Mouse (Mus musculus) urinary bladder, adult 2 months (tissue): Measurements from ENCODE around the gene Nos1ap. TPM values are rescaled to one million over a fixed set of nuclear protein-coding genes. Genes with fewer than 3 reads are reported as not detected.

Source experiments
- DNase-seq: peaks from one replicate; pipeline ENCODE4 v3.0.0; 2022; ENCODE audit warnings: low spot score
- polyA plus RNA-seq: library from polyadenylated mRNA; depleted of rRNA; stranded (reverse); fragments of >200 nt; gene quantifications from 2 replicates; pipeline ENCODE4 v1.2.3, GENCODE M21; 2012

Nos1ap gene
- polyA plus RNA-seq, 1 experiment = 7.8 TPM

GRCm38 (mm10) chr1:170501970-170502369 is 87.7 kb downstream of the Nos1ap start:
- no peak for DNase-seq

- DNase-seq = no peak
Observed at GRCm38 (mm10) chr1:170501556-170501955, 88.1 kb downstream of the Nos1ap start.

GRCm38 (mm10) chr1:170499891-170500290 is 89.8 kb downstream of the Nos1ap start:
- no peak for DNase-seq

GRCm38 (mm10) chr1:170499466-170499865 is 90.2 kb downstream of the Nos1ap start:
- DNase-seq = no peak

- DNase-seq = no peak
Observed at GRCm38 (mm10) chr1:170498645-170499044, 91.0 kb downstream of the Nos1ap start.

GRCm38 (mm10) chr1:170496221-170496620 is 93.4 kb downstream of the Nos1ap start:
- DNase-seq = no peak

- DNase-seq = no peak
Observed at GRCm38 (mm10) chr1:170495538-170496183, 94.0 kb downstream of the Nos1ap start.

GRCm38 (mm10) chr1:170492527-170492926 is 97.1 kb downstream of the Nos1ap start:
- no peak for DNase-seq

- no peak for DNase-seq
Observed at GRCm38 (mm10) chr1:170492027-170492426, 97.6 kb downstream of the Nos1ap start.

GRCm38 (mm10) chr1:170489936-170490335 is 99.7 kb downstream of the Nos1ap start:
- no peak for DNase-seq

GRCm38 (mm10) chr1:170489450-170489849 is 100.2 kb downstream of the Nos1ap start:
- DNase-seq = no peak

- DNase-seq = no peak
Observed at GRCm38 (mm10) chr1:170485119-170485518, 104.5 kb downstream of the Nos1ap start.

GRCm38 (mm10) chr1:170482236-170482905 is 107.3 kb downstream of the Nos1ap start:
- no peak for DNase-seq

GRCm38 (mm10) chr1:170481093-170481492 is 108.6 kb downstream of the Nos1ap start:
- DNase-seq = no peak

GRCm38 (mm10) chr1:170479458-170479798 is 110.2 kb downstream of the Nos1ap start:
- DNase-seq = no peak

GRCm38 (mm10) chr1:170478791-170479457 is 110.7 kb downstream of the Nos1ap start:
- no peak for DNase-seq

GRCm38 (mm10) chr1:170477636-170478600 is 111.7 kb downstream of the Nos1ap start:
- DNase-seq = no peak

- no peak for DNase-seq
Observed at GRCm38 (mm10) chr1:170473460-170473859, 116.2 kb downstream of the Nos1ap start.

GRCm38 (mm10) chr1:170472861-170473260 is 116.8 kb downstream of the Nos1ap start:
- DNase-seq = no peak

- DNase-seq = no peak
Observed at GRCm38 (mm10) chr1:170466099-170467009, 123.3 kb downstream of the Nos1ap start.

GRCm38 (mm10) chr1:170462140-170462539 is 127.5 kb downstream of the Nos1ap start:
- DNase-seq = no peak
